Mouse (Mus musculus) right cerebral cortex, postnatal 4 days (tissue): Measurements from ENCODE around the gene Thrsp.
"Not testable (repeated sequence)": the region's sequence is repeated elsewhere in the genome, so short reads cannot be mapped to it uniquely, and the experiment has no call there.

Experiments used
- DNase-seq: peaks from one replicate; pipeline ENCODE4 v3.0.0-alpha.2; 2022

Gene Thrsp

GRCm38 (mm10) chr7:97416906-97417777 is at the start of gene Thrsp:
Gene Thrsp (minus strand): TSS chr7:97417730.
- DNase-seq: peak; percentile 50

- DNase-seq: no peak
These were observed 38.0 kb upstream of the Thrsp start for GRCm38 (mm10) chr7:97455577-97455976.

GRCm38 (mm10) chr7:97454795-97455194 is 37.3 kb upstream of the Thrsp start:
- no peak for DNase-seq

GRCm38 (mm10) chr7:97453141-97453921 is 35.8 kb upstream of the Thrsp start:
- DNase-seq: no peak

- DNase-seq: no peak
These were observed 34.7 kb upstream of the Thrsp start for GRCm38 (mm10) chr7:97452196-97452595.

- not testable (repeated sequence) for DNase-seq
These were observed 33.5 kb upstream of the Thrsp start, which contains the start of gene Kctd14 for GRCm38 (mm10) chr7:97451023-97451422. Gene Kctd14 (plus strand): TSS chr7:97451323.

GRCm38 (mm10) chr7:97447050-97447531 is 29.6 kb upstream of the Thrsp start:
- no peak for DNase-seq

- DNase-seq: peak; percentile 95
These were observed 28.8 kb upstream of the Thrsp start for GRCm38 (mm10) chr7:97446171-97446925.

GRCm38 (mm10) chr7:97438986-97439385 is 21.5 kb upstream of the Thrsp start:
- DNase-seq: no peak

- no peak for DNase-seq
These were observed 17.0 kb upstream of the Thrsp start for GRCm38 (mm10) chr7:97434517-97434916.

- not testable (repeated sequence) for DNase-seq
These were observed 16.0 kb upstream of the Thrsp start for GRCm38 (mm10) chr7:97433517-97433916.

GRCm38 (mm10) chr7:97429705-97430104 is 12.2 kb upstream of the Thrsp start:
- DNase-seq: peak; percentile 59

GRCm38 (mm10) chr7:97427778-97428420 is 10.4 kb upstream of the Thrsp start:
- no peak for DNase-seq

GRCm38 (mm10) chr7:97427296-97427695 is 9.8 kb upstream of the Thrsp start:
- DNase-seq: no peak

GRCm38 (mm10) chr7:97426566-97426965 is 9.0 kb upstream of the Thrsp start:
- no peak for DNase-seq

- peak; percentile 99 for DNase-seq
These were observed 7.2 kb upstream of the Thrsp start for GRCm38 (mm10) chr7:97424621-97425245.

- no peak for DNase-seq
These were observed 6.2 kb upstream of the Thrsp start for GRCm38 (mm10) chr7:97423754-97424153.

- DNase-seq: no peak
These were observed 3.6 kb upstream of the Thrsp start for GRCm38 (mm10) chr7:97420958-97421651.

- DNase-seq: no peak
These were observed 2.9 kb upstream of the Thrsp start for GRCm38 (mm10) chr7:97420406-97420805.

GRCm38 (mm10) chr7:97419163-97419562 is 1.6 kb upstream of the Thrsp start:
- no peak for DNase-seq

- DNase-seq: no peak
These were observed 1.2 kb upstream of the Thrsp start for GRCm38 (mm10) chr7:97418717-97419116.
